Mouse (Mus musculus) midbrain, embryonic 14.5 days (tissue): ENCODE measurements around the gene Plxna4. TPM values are rescaled to one million over a fixed set of nuclear protein-coding genes. Genes with fewer than 3 reads are reported as not detected.

Experiments
- ATAC-seq: fragments of 200-750 bp; cut with Nextera tagmentation; 2 replicates; pipeline ENCODE4 v1.8.0; 2017; ENCODE audit warnings: moderate number of reproducible peaks, moderate library complexity; ENCODE audit not compliant: low FRiP score, low TSS enrichment
- DNase-seq: peaks from one replicate; pipeline ENCODE4 v3.0.0-alpha.2; 2015
- H3K27ac ChIP-seq: fragments of 300-500 bp; sonication (generic); replicated peaks from 2 replicates; pipeline ENCODE4 v1.5.1; 2014; ENCODE audit warnings: mild to moderate bottlenecking, low read depth, low read length, moderate library complexity
- H3K27me3 ChIP-seq: fragments of 300-500 bp; sonication (generic); 2 replicates; pipeline ENCODE4 v1.6.1; 2014; ENCODE audit warnings: low read length, control low read depth, mixed read lengths; ENCODE audit not compliant: control insufficient read depth, insufficient read depth
- H3K36me3 ChIP-seq: fragments of 300-500 bp; sonication (generic); 2 replicates; pipeline ENCODE4 v1.6.1; 2014; ENCODE audit warnings: low read length, control low read depth; ENCODE audit not compliant: control insufficient read depth, insufficient read depth
- H3K4me1 ChIP-seq: fragments of 300-500 bp; sonication (generic); 2 replicates; pipeline ENCODE4 v1.6.1; 2014; ENCODE audit warnings: mild to moderate bottlenecking, antibody characterized with exemption, low read length, control low read depth; ENCODE audit not compliant: control insufficient read depth, insufficient read depth
- H3K4me2 ChIP-seq: fragments of 300-500 bp; sonication (generic); 2 replicates; pipeline ENCODE4 v1.6.1; 2014; ENCODE audit warnings: mild to moderate bottlenecking, low read length, moderate library complexity
- H3K4me3 ChIP-seq: fragments of 300-500 bp; sonication (generic); replicated peaks from 2 replicates; pipeline ENCODE4 v1.5.1; 2014; ENCODE audit warnings: low read depth, low read length
- H3K9ac ChIP-seq: fragments of 300-500 bp; sonication (generic); replicated peaks from 2 replicates; pipeline ENCODE4 v1.6.1; 2014; ENCODE audit warnings: mild to moderate bottlenecking, low read length, moderate library complexity
- H3K9me3 ChIP-seq: fragments of 300-500 bp; sonication (generic); 2 replicates; pipeline ENCODE4 v1.6.1; 2016; ENCODE audit warnings: low read length, control low read depth, mixed read lengths; ENCODE audit not compliant: control insufficient read depth
- WGBS: fragments of 180-500 bp; shearing (Covaris S2); extraction: QIAGEN DNeasy Blood & Tissue Kit; methylation state at CpG from one replicate; pipeline ENCODE4 v1.1.7; 2014; 5-methylcytosine and 5-hydroxymethylcytosine counted together
- polyA plus RNA-seq: library from polyadenylated mRNA; unstranded; fragments of >200 nt; fragmentation: Nextera tagmentation; extraction: Ambion mirVana; gene quantifications from 2 replicates; pipeline ENCODE4 v1.2.1, GENCODE M21; 2014

Gene Plxna4
- polyA plus RNA-seq, 1 experiment from 2014 or later, result 16.2 TPM

GRCm38 (mm10) chr6:32359675-32360074 lies 228.3 kb downstream of the Plxna4 start:
- 81% methylated on average over 3 of the region's 3 CpGs for WGBS
- Histone ChIP-seq H3K36me3 (no peaks in the 10 kb centered on the region), H3K27ac (no peak overlapping the region), H3K4me2 (no peak overlapping the region), H3K27me3 (no peaks in the 10 kb centered on the region), H3K9ac (no peak overlapping the region), H3K4me3 (no peak overlapping the region), H3K9me3 (no peaks in the 10 kb centered on the region), H3K4me1 (peaks cover 4% of the 10 kb centered on the region; the same call in 1 of the 2 replicates)
- DNase-seq (no peak), ATAC-seq (no peak)

DNA sequence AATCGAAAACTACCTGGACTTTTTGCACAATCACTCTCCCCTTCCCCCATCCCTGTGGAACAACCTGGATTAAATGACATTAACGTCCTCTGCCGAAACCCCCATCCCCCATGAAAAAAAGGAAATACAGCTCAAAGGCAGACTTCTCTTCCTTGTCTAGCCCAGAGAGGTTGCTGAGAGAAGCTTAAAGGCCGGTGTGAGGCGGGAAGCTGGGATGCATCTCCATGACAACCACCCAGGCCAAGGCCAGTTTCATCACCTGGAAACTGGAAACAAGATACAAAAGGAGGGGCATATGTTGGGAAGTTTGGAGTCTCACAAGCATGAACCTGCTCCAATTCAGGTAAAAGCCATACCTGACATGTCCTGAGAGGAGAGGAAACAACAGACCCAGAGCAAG lies 230.5 kb downstream of the Plxna4 start:
- no peaks in the 10 kb centered on the region for H3K27me3 ChIP-seq
- H3K4me3 ChIP-seq, result no peak overlapping the region
- DNase-seq (peak; percentile 46), ATAC-seq (no peak)
- no peaks in the 10 kb centered on the region for H3K36me3 ChIP-seq
- H3K4me1 ChIP-seq, result peaks cover 4% of the 10 kb centered on the region; the same call in 1 of the 2 replicates
- no peak overlapping the region for H3K9ac ChIP-seq
- H3K9me3 ChIP-seq, result no peaks in the 10 kb centered on the region
- peak overlapping the region; percentile 46; the same call in 1 of the 2 replicates for H3K27ac ChIP-seq
- no peak overlapping the region for H3K4me2 ChIP-seq
- 59% methylated on average over 5 of the region's 5 CpGs for WGBS

GRCm38 (mm10) chr6:32355559-32355958 lies 232.4 kb downstream of the Plxna4 start:
- Histone ChIP-seq H3K4me3 (no peak overlapping the region), H3K27me3 (no peaks in the 10 kb centered on the region), H3K4me2 (no peak overlapping the region), H3K36me3 (no peaks in the 10 kb centered on the region), H3K9me3 (no peaks in the 10 kb centered on the region), H3K27ac (no peak overlapping the region), H3K9ac (no peak overlapping the region), H3K4me1 (peaks cover 4% of the 10 kb centered on the region; the same call in 1 of the 2 replicates)
- DNase-seq (peak; percentile 34), ATAC-seq (no peak)
- 77% methylated on average over 4 of the region's 4 CpGs for WGBS

GRCm38 (mm10) chr6:32348996-32349395 lies 239.0 kb downstream of the Plxna4 start:
- Histone ChIP-seq H3K36me3 (no peaks in the 10 kb centered on the region), H3K4me2 (no peak overlapping the region), H3K27me3 (no peaks in the 10 kb centered on the region), H3K9ac (no peak overlapping the region), H3K9me3 (no peaks in the 10 kb centered on the region), H3K4me3 (no peak overlapping the region), H3K27ac (no peak overlapping the region), H3K4me1 (no peaks in the 10 kb centered on the region)
- WGBS, result 79% methylated on average over 2 of the region's 2 CpGs
- no peak for DNase-seq
- ATAC-seq, result no peak

DNA sequence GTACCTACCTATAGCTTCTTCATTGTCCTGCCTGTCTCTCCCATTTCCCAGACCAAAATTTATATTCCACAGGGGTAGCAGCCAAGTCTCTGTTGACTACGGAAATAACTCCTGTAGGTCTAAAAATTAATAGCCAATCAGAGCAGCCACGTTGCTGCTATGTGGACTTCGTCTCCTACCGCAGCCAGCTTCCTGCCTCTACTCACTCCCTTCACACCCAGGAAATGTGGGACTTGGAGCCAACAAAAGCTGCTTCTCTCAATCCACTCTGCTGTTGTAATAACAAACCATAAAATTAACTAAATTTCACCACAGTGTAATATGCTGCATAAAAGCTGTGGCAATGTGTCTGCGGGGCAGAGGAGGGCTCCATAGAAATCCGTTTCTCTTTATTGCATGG lies 239.9 kb downstream of the Plxna4 start:
- Histone ChIP-seq H3K4me2 (no peak overlapping the region), H3K36me3 (no peaks in the 10 kb centered on the region), H3K9ac (no peak overlapping the region), H3K9me3 (no peaks in the 10 kb centered on the region), H3K27ac (no peak overlapping the region), H3K4me3 (no peak overlapping the region), H3K27me3 (no peaks in the 10 kb centered on the region), H3K4me1 (no peaks in the 10 kb centered on the region)
- no peak for DNase-seq
- ATAC-seq, result no peak
- 83% methylated on average over 6 of the region's 6 CpGs for WGBS

- Histone ChIP-seq H3K9ac (no peak overlapping the region), H3K9me3 (no peaks in the 10 kb centered on the region), H3K36me3 (no peaks in the 10 kb centered on the region), H3K4me1 (no peaks in the 10 kb centered on the region), H3K27ac (no peak overlapping the region), H3K4me2 (no peak overlapping the region), H3K4me3 (no peak overlapping the region), H3K27me3 (no peaks in the 10 kb centered on the region)
- DNase-seq (no peak), ATAC-seq (no peak)
- WGBS, result 91% methylated on average over 2 of the region's 2 CpGs
Observed at GRCm38 (mm10) chr6:32346015-32346414, 242.0 kb downstream of the Plxna4 start.

DNA sequence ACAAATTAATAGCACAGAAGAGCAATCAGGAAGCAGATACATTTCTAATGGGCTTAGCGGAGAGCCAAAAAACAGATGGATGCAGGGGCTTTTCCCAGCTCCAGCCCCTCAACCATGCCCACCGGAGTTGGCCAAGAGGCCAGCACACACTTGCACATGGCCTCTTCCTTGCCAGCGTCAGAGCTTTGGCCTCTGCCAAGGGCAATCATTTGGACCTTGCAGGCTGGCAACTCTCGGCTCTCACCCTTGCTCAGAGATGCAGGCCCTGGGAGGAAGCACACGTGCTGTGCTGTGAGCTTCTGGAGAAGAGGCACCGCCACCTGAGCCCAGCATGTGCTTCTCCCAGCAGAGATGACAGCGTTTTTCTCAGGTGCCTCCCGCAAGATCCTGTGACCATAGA lies 245.3 kb downstream of the Plxna4 start:
- no peaks in the 10 kb centered on the region for H3K9me3 ChIP-seq
- no peak overlapping the region for H3K4me2 ChIP-seq
- WGBS, result 86% methylated on average over 8 of the region's 8 CpGs
- DNase-seq, result no peak
- H3K9ac ChIP-seq, result no peak overlapping the region
- ATAC-seq, result no peak
- no peaks in the 10 kb centered on the region for H3K4me1 ChIP-seq
- H3K4me3 ChIP-seq, result no peak overlapping the region
- H3K27me3 ChIP-seq, result no peaks in the 10 kb centered on the region
- H3K27ac ChIP-seq, result no peak overlapping the region
- no peaks in the 10 kb centered on the region for H3K36me3 ChIP-seq

- Histone ChIP-seq H3K4me3 (no peak overlapping the region), H3K36me3 (no peaks in the 10 kb centered on the region), H3K27me3 (no peaks in the 10 kb centered on the region), H3K27ac (no peak overlapping the region), H3K9me3 (no peaks in the 10 kb centered on the region), H3K4me1 (no peaks in the 10 kb centered on the region), H3K9ac (no peak overlapping the region), H3K4me2 (no peak overlapping the region)
- ATAC-seq (no peak), DNase-seq (no peak)
- 76% methylated on average over 6 of the region's 6 CpGs for WGBS
Observed at GRCm38 (mm10) chr6:32342272-32342671, 245.7 kb downstream of the Plxna4 start.

- no peak for DNase-seq
- no peaks in the 10 kb centered on the region for H3K27me3 ChIP-seq
- 57% methylated on average over 8 of the region's 8 CpGs for WGBS
- H3K27ac ChIP-seq, result no peak overlapping the region
- no peaks in the 10 kb centered on the region for H3K4me1 ChIP-seq
- no peak overlapping the region for H3K9ac ChIP-seq
- no peaks in the 10 kb centered on the region for H3K36me3 ChIP-seq
- no peak overlapping the region for H3K4me3 ChIP-seq
- ATAC-seq, result no peak
- no peaks in the 10 kb centered on the region for H3K9me3 ChIP-seq
- no peak overlapping the region for H3K4me2 ChIP-seq
Observed at GRCm38 (mm10) chr6:32338416-32338943, 249.5 kb downstream of the Plxna4 start.
